Mouse (Mus musculus) spleen, postnatal 4 days (tissue): ENCODE measurements at regions not wholly inside any gene's neighbourhood (a gene's known extent, or its start where the extent isn't known, plus 50 kb on each side); places are given as distances from the start of the nearest gene placed in this dataset.
A peak's percentile ranks its signal among the peaks of the same experiment; 100 is the strongest.
"Not testable (repeated sequence)": the region's sequence is repeated elsewhere in the genome, so short reads cannot be mapped to it uniquely, and the experiment has no call there.

Experiments
- DNase-seq, 2 experiments: peaks; one replicate each; pipeline ENCODE4 v3.0.0; 2022; ENCODE audit warnings: low spot score in 2 of 2

- peak; percentile 20 to 65 for DNase-seq
Observed at GRCm38 (mm10) chr12:22030717-22031116, 613.3 kb upstream of the Ywhaq start.

- not testable (repeated sequence) for DNase-seq
Observed at GRCm38 (mm10) chr12:22030263-22030662, 612.8 kb upstream of the Ywhaq start.
